Mouse (Mus musculus) neural tube, embryonic 15.5 days (tissue): ENCODE results near the gene Wwox. TPM values are rescaled to one million over a fixed set of nuclear protein-coding genes. Genes with fewer than 3 reads are reported as not detected.

Source experiments
- ATAC-seq: fragments of 200-750 bp; cut with Nextera tagmentation; 2 replicates; pipeline ENCODE4 v1.8.0; 2017; ENCODE audit warnings: mild to moderate bottlenecking, moderate TSS enrichment, moderate library complexity; ENCODE audit not compliant: low FRiP score
- H3K27ac ChIP-seq: fragments of 300-500 bp; sonication (generic); replicated peaks from 2 replicates; pipeline ENCODE4 v1.5.1; 2015; ENCODE audit warnings: mild to moderate bottlenecking, inconsistent platforms
- H3K27me3 ChIP-seq: fragments of 300-500 bp; sonication (generic); replicated peaks from 2 replicates; pipeline ENCODE4 v1.6.1; 2015; ENCODE audit warnings: inconsistent platforms
- H3K36me3 ChIP-seq: fragments of 300-500 bp; sonication (generic); 2 replicates; pipeline ENCODE4 v1.6.1; 2015; ENCODE audit warnings: inconsistent platforms
- H3K4me1 ChIP-seq: fragments of 300-500 bp; sonication (generic); 2 replicates; pipeline ENCODE4 v1.6.1; 2015; ENCODE audit warnings: inconsistent platforms
- H3K4me2 ChIP-seq: fragments of 300-500 bp; sonication (generic); 2 replicates; pipeline ENCODE4 v1.6.1; 2015; ENCODE audit warnings: inconsistent platforms, mild to moderate bottlenecking, moderate library complexity
- H3K4me3 ChIP-seq: fragments of 300-500 bp; sonication (generic); replicated peaks from 2 replicates; pipeline ENCODE4 v1.5.1; 2015; ENCODE audit warnings: mild to moderate bottlenecking, inconsistent platforms
- H3K9ac ChIP-seq: fragments of 300-500 bp; sonication (generic); replicated peaks from 2 replicates; pipeline ENCODE4 v1.6.1; 2015; ENCODE audit warnings: mild to moderate bottlenecking, inconsistent platforms
- H3K9me3 ChIP-seq: fragments of 300-500 bp; sonication (generic); replicated peaks from 2 replicates; pipeline ENCODE4 v1.6.1; 2016; ENCODE audit warnings: inconsistent platforms
- WGBS: fragments of 180-500 bp; shearing (Covaris S2); methylation state at CpG from one replicate; pipeline ENCODE4 v1.1.7; 2015; ENCODE audit warnings: mixed read lengths; 5-methylcytosine and 5-hydroxymethylcytosine counted together
- polyA plus RNA-seq: library from polyadenylated mRNA; unstranded; fragments of >200 nt; fragmentation: Nextera tagmentation; extraction: Ambion mirVana; gene quantifications from 2 replicates; pipeline ENCODE4 v1.2.1, GENCODE M21; 2015

Gene Wwox
- polyA plus RNA-seq, 1 experiment from 2014 or later: 12.9 TPM

DNA sequence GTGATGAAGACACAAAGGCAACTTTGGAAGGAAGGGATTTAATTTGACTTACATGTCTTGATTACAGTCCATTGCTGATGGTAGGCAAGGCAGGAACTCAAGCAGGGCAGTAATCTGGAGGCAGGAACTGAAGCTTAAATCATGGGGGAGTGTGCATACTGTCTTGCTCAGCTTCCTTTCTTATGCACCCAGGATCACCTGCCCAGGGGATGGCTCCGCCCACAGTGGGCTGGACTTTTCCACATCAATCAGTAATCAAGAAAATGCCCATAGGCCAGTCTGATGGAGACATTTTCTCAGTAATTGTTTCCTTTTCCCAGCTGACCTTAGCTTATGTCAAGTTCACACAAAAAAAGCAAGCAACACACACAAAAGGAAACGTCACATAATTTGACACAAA is 237.5 kb downstream of the Wwox start:
- Histone ChIP-seq H3K4me1 (peaks cover 20% of the 10 kb centered on the region; the same call in 1 of the 2 replicates), H3K9ac (no peak overlapping the region), H3K36me3 (no peaks in the 10 kb centered on the region), H3K4me2 (no peak overlapping the region), H3K4me3 (no peak overlapping the region), H3K27me3 (no peaks in the 10 kb centered on the region), H3K9me3 (no peaks in the 10 kb centered on the region), H3K27ac (no peak overlapping the region)
- WGBS: 87% methylated on average over 2 of the region's 2 CpGs
- ATAC-seq: no peak

DNA sequence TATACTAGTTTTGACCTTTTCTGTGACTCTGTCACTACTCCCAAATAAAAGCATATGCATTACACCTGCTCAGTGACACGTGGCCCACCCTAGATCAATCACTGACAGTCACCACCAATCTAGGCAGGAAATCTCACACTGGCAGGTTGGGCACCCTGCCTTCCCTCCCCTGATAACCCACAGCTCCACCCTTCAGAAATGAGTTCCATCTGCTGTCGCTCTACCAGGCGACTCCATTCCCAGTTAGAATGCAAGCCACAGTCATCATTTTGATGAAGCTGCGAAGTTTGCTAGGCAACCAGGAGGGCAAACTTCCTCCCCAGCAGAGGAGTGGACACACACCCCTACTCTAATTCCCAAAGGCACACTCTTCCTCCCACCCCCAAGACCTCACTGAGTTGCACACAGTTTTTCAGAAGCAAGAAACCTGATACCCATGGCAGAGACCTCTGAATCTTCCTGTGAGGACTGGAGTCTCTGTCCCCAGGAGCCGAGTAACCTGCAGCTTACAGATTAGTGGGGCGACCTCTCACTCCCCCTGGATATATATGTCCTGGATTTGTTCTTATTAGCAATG is 238.2 kb downstream of the Wwox start:
- no peaks in the 10 kb centered on the region for H3K9me3 ChIP-seq
- H3K36me3 ChIP-seq: no peaks in the 10 kb centered on the region
- no peak overlapping the region for H3K27ac ChIP-seq
- 74% methylated on average over 6 of the region's 6 CpGs for WGBS
- no peaks in the 10 kb centered on the region for H3K27me3 ChIP-seq
- ATAC-seq: no peak
- no peak overlapping the region for H3K4me2 ChIP-seq
- H3K4me3 ChIP-seq: no peak overlapping the region
- H3K9ac ChIP-seq: no peak overlapping the region
- peaks cover 20% of the 10 kb centered on the region; the same call in 1 of the 2 replicates for H3K4me1 ChIP-seq

- ATAC-seq: no peak
- no peaks in the 10 kb centered on the region for H3K9me3 ChIP-seq
- no peaks in the 10 kb centered on the region for H3K27me3 ChIP-seq
- H3K4me2 ChIP-seq: no peak overlapping the region
- no peak overlapping the region for H3K9ac ChIP-seq
- H3K36me3 ChIP-seq: no peaks in the 10 kb centered on the region
- H3K4me3 ChIP-seq: no peak overlapping the region
- peaks cover 20% of the 10 kb centered on the region; the same call in 1 of the 2 replicates for H3K4me1 ChIP-seq
- WGBS: 60% methylated on average over 14 of the region's 14 CpGs
- no peak overlapping the region for H3K27ac ChIP-seq
Observed at GRCm38 (mm10) chr8:114679386-114680098, 240.1 kb downstream of the Wwox start.

DNA sequence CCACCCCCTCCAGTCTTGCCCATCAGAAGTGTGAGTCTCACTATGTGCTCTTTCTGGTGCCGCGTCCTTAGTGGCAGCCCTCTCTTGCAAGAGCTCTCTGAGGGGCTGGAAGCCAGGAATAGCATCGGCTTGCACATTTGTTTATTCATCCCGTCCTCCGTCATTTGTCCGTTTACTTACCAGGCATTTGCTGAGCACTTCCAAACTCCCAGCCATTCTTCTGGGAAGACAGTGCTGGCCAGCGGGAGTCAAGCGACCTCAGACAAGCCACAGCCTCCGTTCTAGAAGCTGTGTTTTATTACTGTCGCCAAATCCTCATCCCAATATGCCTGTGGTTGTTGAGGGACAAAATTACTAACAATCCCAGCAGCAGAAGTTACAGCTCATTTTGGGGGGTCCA is 241.7 kb downstream of the Wwox start:
- no peak for ATAC-seq
- 73% methylated on average over 10 of the region's 10 CpGs for WGBS
- Histone ChIP-seq H3K27me3 (no peaks in the 10 kb centered on the region), H3K9me3 (no peaks in the 10 kb centered on the region), H3K36me3 (no peaks in the 10 kb centered on the region), H3K4me1 (peaks cover 20% of the 10 kb centered on the region; the same call in 1 of the 2 replicates), H3K4me2 (no peak overlapping the region), H3K4me3 (no peak overlapping the region), H3K9ac (no peak overlapping the region), H3K27ac (no peak overlapping the region)

DNA sequence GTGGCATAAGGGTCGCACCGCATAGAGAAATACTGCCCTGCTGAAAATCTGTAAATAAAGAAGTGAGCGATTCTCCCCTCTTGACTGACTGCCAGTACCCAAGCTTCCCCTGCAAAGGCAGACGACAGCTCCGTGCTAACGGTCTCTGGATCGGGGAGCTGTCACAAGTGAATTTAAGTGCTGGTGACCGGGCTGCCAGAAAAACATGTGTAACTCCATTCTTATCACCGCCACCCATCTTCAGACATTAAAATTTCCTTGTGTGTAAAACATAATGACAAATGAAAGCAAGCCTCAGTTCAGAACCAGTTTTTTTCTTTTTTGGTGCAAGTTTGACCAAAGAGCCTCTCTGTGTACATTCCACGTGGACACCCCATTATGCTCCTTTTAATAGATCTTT is 242.7 kb downstream of the Wwox start:
- Histone ChIP-seq H3K4me2 (no peak overlapping the region), H3K4me1 (peaks cover 20% of the 10 kb centered on the region; the same call in 1 of the 2 replicates), H3K27ac (no peak overlapping the region), H3K27me3 (no peaks in the 10 kb centered on the region), H3K9ac (no peak overlapping the region), H3K9me3 (no peaks in the 10 kb centered on the region), H3K36me3 (no peaks in the 10 kb centered on the region), H3K4me3 (no peak overlapping the region)
- WGBS: 36% methylated on average over 10 of the region's 10 CpGs
- no peak for ATAC-seq

DNA sequence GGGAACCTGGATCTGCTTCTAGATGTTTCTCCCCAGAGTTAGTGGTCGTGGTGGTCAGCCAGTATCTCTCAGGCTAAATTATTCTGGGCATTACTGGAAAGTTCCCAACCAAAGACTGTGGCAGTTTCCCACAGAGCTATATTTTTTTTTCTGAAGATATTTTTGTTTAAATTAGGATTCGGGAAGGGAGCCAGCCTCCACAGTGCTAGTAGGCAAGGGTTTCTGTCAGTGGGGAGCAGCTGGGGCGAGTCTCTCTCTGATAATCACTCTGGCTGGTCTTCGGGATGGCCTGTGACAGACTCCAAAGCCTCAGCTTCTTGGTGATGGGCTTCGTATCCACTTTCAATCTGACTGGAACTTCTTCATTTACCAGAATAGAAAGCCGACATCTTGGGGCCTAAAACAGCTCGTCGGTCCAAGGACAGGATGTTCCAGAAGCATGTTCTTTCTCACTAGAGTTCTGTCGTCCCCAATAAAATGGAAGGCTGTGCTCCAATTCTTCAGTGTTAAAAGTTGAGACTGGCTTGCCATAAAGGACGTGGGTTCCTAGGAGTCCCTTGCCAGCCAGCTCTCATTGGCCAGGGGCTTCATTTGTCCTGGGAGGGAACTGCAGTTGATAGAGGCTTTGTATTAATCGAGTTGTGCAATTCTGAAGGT is 244.7 kb downstream of the Wwox start:
- no peaks in the 10 kb centered on the region for H3K27me3 ChIP-seq
- H3K4me2 ChIP-seq: no peak overlapping the region
- H3K9ac ChIP-seq: no peak overlapping the region
- H3K9me3 ChIP-seq: no peaks in the 10 kb centered on the region
- peaks cover 18% of the 10 kb centered on the region; the same call in 1 of the 2 replicates for H3K4me1 ChIP-seq
- no peak overlapping the region for H3K4me3 ChIP-seq
- no peaks in the 10 kb centered on the region for H3K36me3 ChIP-seq
- H3K27ac ChIP-seq: no peak overlapping the region
- 87% methylated on average over 11 of the region's 11 CpGs for WGBS
- ATAC-seq: no peak

DNA sequence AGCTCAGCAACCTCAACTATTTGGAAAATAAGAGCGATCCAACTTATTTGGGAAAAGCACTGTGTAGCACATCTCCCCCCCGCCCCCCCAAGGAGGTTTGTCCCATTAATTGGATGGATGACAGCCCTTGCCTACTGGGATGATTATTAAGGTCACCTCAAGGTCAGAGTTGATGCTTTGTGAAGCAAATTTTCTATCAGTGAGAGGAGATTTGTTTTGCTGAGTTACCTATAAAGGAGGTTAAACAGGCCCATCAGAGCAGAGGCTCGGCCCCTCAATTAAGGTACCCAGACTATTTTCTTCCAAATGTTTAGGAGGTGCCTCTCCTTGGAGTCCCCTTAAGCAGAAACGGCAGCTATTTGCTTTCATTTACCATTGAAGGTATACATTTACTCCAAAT is 247.0 kb downstream of the Wwox start:
- Histone ChIP-seq H3K4me3 (no peak overlapping the region), H3K4me2 (no peak overlapping the region), H3K27ac (no peak overlapping the region), H3K9me3 (no peaks in the 10 kb centered on the region), H3K36me3 (no peaks in the 10 kb centered on the region), H3K27me3 (no peaks in the 10 kb centered on the region), H3K9ac (no peak overlapping the region), H3K4me1 (0 out of 2 replicates have a peak, but pooled peaks cover 7% of the 10 kb centered on the region)
- ATAC-seq: no peak
- WGBS: 82% methylated on average over 4 of the region's 4 CpGs

GRCm38 (mm10) chr8:114688732-114689131 is 249.3 kb downstream of the Wwox start:
- Histone ChIP-seq H3K36me3 (no peaks in the 10 kb centered on the region), H3K9ac (no peak overlapping the region), H3K27me3 (no peaks in the 10 kb centered on the region), H3K9me3 (no peaks in the 10 kb centered on the region), H3K4me1 (no peaks in the 10 kb centered on the region), H3K27ac (no peak overlapping the region), H3K4me2 (no peak overlapping the region), H3K4me3 (no peak overlapping the region)
- 77% methylated on average over 11 of the region's 11 CpGs for WGBS
- ATAC-seq: no peak

DNA sequence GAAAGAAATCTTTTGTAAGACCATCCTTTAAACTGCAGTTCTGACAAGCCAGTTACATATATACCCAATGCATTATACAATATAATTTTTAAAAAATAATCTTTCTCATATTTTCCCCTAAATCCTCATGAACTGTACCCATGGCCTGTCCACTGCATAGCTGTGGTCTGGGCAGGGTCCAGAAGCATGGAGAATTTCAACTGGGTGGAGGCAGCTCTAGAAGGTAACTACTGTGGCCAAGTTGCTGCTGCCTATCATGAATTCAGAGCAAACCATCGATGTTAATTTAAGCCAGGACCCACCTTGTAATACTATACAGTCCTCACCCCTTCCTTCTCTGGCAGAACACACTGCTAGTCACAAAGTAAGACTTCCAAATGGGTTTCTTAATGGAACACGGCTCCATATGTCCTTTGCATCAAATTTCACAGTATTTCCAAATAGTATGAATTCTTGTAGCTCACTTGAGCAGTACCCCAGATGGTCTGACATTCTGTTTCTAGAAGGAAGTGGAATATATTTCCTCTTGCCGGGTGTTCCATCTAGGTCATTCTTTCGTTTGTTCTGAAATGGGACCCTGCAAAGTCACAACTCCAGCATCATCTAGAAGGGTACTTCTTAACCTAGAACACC is 255.2 kb downstream of the Wwox start:
- no peak overlapping the region for H3K4me3 ChIP-seq
- H3K4me2 ChIP-seq: no peak overlapping the region
- ATAC-seq: no peak
- no peaks in the 10 kb centered on the region for H3K27me3 ChIP-seq
- 89% methylated on average over 4 of the region's 4 CpGs for WGBS
- H3K9ac ChIP-seq: no peak overlapping the region
- no peaks in the 10 kb centered on the region for H3K36me3 ChIP-seq
- no peaks in the 10 kb centered on the region for H3K9me3 ChIP-seq
- no peak overlapping the region for H3K27ac ChIP-seq
- no peaks in the 10 kb centered on the region for H3K4me1 ChIP-seq

- no peak overlapping the region for H3K9ac ChIP-seq
- H3K27me3 ChIP-seq: no peaks in the 10 kb centered on the region
- 72% methylated on average over 5 of the region's 5 CpGs for WGBS
- H3K27ac ChIP-seq: no peak overlapping the region
- ATAC-seq: no peak
- no peaks in the 10 kb centered on the region for H3K36me3 ChIP-seq
- no peaks in the 10 kb centered on the region for H3K9me3 ChIP-seq
- H3K4me3 ChIP-seq: no peak overlapping the region
- H3K4me2 ChIP-seq: no peak overlapping the region
- H3K4me1 ChIP-seq: peaks cover 25% of the 10 kb centered on the region
Observed at GRCm38 (mm10) chr8:114703517-114703916, 264.1 kb downstream of the Wwox start.

- 6% methylated on average over 15 of the region's 15 CpGs for WGBS
Observed at GRCm38 (mm10) chr8:114707538-114708138, 268.2 kb downstream of the Wwox start.

More at GRCm38 (mm10) chr8:114707538-114708138, 268.2 kb downstream of the Wwox start:
- peak overlapping the region; percentile 41 for H3K4me2 ChIP-seq
- H3K4me1 ChIP-seq: peaks cover 34% of the 10 kb centered on the region
- H3K36me3 ChIP-seq: no peaks in the 10 kb centered on the region
- no peaks in the 10 kb centered on the region for H3K9me3 ChIP-seq
- no peak overlapping the region for H3K4me3 ChIP-seq
- no peak; the same call in 1 of the 2 replicates for ATAC-seq
- peak overlapping the region; percentile 45 for H3K27ac ChIP-seq
- no peaks in the 10 kb centered on the region for H3K27me3 ChIP-seq
- no peak overlapping the region for H3K9ac ChIP-seq
